Mouse (Mus musculus) T-helper 1 cell (primary cell): ENCODE measurements around the gene Ldlr.

ENCODE experiments used
- in situ Hi-C: fragments of 300-600 bp; cut with MboI, MseI; formaldehyde crosslinking; loops from one replicate; pipeline ENCODE4 v1.15.1; 2025; ENCODE audit warnings: high pct_unique_total_duplicates

Gene Ldlr

DNA sequence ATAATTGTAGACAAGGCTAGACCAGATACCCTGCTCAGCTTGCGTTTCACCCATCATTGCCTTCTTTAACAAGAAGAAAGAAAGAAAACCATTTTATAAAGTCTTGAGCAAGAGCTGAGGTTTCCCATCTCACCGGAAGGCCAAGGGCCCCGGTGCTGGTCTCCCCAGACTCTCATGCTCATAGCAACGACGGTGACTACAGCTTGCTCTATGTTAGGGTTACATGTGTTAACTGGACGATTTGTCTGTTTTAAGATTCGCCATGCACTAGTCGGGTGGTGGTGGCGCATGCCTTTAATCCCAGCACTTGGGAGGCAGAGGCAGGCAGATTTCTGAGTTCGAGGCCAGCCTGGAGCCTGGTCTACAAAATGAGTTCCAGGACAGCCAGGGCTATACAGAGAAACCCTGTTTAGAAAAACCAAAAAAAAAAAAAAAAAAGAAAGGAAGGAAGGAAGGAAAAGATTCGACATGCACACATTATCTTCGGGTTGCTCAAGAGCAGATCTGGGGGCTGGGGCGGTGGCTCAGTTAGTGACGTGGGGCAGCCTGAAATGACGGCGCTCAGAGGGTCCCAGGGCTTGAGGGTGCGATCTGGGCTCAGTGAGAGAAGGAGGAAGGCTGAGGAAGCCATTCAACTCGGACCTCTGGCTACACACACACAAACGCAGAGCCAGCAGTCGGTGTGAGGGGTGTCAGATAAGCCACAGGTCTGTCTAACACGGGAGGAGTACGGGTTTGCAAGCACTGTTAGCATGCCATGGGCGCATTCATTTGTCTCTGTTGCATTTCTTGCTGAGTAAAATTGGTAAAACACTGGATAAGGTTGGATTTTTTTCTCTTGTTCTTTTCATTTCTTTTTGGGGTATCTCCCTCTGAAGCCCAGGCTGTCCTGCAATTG, 2.2 kb downstream of the Ldlr start:
- in situ Hi-C loops: no loop called here

- in situ Hi-C loops: no loop called here
These were observed 3.1 kb downstream of the Ldlr start for GRCm38 (mm10) chr9:21726218-21726975.

DNA sequence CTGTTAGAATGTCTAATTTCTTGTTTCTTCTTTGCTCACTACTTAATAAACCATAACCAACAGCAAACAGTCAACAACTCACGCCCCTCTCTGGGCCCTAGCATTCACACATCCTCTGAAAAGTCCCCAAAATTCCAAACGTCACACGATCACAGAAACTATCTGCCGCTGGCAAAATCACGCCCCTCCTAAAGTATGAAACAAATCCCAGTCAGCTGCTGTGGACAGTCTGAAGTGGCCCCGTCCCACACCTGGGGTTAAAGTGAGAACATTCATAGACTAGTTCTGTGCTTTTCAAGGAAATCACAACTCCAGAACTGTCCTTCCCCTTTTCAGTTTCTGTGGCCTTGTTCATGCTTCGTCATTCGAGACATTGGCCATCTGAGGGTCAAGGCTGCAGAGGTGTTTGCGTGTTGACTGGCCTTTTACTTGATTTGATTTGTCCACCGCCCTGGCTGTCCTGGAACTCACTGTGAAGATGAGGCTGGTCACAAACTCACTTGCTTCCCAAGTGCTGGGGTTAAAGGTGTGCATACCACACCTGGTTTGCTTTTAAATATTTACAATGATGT, 5.1 kb downstream of the Ldlr start:
- in situ Hi-C loops: no loop called here

GRCm38 (mm10) chr9:21729264-21729663, 6.0 kb downstream of the Ldlr start:
- in situ Hi-C loops: no loop called here

GRCm38 (mm10) chr9:21732288-21732687, 9.0 kb downstream of the Ldlr start:
- in situ Hi-C loops: loop anchor here (10.0 kb wide), 1 partner anchor 807 kb away; no protein-coding TSS in a partner anchor

GRCm38 (mm10) chr9:21733446-21733845, 10.2 kb downstream of the Ldlr start:
- in situ Hi-C loops: loop anchor here (10.0 kb wide), 1 partner anchor 809 kb away; no protein-coding TSS in a partner anchor

- in situ Hi-C loops: loop anchor here (10.0 kb wide), 1 partner anchor 809 kb away; no protein-coding TSS in a partner anchor
These were observed 10.7 kb downstream of the Ldlr start for GRCm38 (mm10) chr9:21733989-21734388.

GRCm38 (mm10) chr9:21735126-21735525, 11.8 kb downstream of the Ldlr start:
- in situ Hi-C loops: loop anchor here (10.0 kb wide), 1 partner anchor 810 kb away; no protein-coding TSS in a partner anchor

DNA sequence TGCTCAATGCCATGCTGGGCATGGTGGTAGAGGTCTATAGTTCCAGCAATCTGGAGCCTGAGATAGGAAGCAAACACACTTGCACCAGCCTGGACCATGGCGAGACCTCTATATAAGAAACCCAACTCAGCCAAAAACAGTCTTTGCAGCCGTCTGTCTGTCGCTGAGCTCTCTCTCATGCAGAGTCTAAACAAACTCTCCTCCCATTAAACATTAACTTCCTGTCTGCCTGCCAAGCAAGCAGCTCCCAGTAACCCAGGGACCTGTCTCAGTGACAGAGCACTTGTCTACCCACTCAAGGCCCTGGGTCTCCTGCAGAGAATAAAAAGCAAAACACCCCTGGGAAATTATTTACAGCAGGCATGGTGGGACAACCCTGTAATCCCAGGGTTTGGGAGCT, 13.3 kb downstream of the Ldlr start:
- in situ Hi-C loops: loop anchor here (10.0 kb wide), 1 partner anchor 812 kb away; no protein-coding TSS in a partner anchor

DNA sequence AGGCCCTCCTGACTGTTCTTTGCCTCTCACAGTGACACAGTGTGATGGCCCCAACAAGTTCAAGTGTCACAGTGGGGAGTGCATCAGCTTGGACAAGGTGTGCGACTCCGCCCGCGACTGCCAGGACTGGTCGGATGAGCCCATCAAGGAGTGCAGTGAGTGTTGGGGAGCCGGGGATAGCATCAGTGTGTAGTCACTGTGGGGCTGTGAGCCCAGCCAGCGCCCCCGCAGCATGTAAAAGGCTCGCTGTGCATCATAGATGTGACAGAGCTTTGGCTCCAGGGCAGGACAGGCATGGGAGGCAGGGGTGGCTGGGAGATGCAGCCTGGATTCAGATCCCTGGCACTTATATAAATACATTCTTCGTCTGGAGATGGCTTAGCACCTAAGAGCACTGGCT, 13.9 kb downstream of the Ldlr start:
- in situ Hi-C loops: loop anchor here (10.0 kb wide), 1 partner anchor 812 kb away; no protein-coding TSS in a partner anchor

DNA sequence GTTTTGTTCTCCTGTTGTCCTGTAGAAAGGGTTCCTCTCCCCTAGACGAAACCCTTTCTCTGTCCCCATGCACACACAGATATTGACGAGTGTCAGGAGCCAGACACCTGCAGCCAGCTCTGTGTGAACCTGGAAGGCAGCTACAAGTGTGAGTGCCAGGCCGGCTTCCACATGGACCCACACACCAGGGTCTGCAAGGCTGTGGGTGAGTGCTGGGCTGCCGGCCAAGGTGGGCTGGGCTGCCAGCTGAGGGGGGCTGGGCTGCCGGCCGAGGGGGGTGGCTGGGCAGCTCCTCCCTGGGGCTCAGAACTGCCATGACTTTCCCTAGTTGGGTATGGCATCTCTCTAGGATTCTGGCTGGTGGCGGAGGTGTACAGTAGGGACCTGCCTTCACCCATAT, 15.5 kb downstream of the Ldlr start:
- in situ Hi-C loops: loop anchor here (10.0 kb wide), 1 partner anchor 814 kb away; no protein-coding TSS in a partner anchor

GRCm38 (mm10) chr9:21740427-21740826, 17.1 kb downstream of the Ldlr start:
- in situ Hi-C loops: no loop called here

- in situ Hi-C loops: no loop called here
These were observed 18.2 kb downstream of the Ldlr start for GRCm38 (mm10) chr9:21741514-21741913.

- in situ Hi-C loops: no loop called here
These were observed 24.0 kb downstream of the Ldlr start for GRCm38 (mm10) chr9:21747238-21747774.

DNA sequence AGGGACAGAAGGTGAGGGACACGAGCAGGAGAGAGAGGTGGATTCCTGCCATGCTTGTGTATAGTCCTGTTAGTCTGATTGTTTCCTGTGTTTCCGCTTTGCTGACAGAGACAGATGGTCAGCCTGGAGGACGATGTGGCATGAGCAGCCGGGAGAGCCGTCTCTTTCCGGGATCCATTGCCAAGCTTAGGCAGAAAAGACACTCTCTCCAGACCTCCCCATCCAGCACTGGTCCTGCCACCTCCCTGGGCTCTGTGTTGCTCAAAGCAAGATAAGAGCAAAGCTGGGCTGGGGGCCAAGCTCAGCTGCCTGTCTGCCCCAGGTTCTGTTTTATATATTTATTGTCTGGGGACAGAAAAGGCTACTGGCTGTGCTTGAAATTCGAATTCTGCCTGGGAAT, 24.8 kb downstream of the Ldlr start:
- in situ Hi-C loops: no loop called here

DNA sequence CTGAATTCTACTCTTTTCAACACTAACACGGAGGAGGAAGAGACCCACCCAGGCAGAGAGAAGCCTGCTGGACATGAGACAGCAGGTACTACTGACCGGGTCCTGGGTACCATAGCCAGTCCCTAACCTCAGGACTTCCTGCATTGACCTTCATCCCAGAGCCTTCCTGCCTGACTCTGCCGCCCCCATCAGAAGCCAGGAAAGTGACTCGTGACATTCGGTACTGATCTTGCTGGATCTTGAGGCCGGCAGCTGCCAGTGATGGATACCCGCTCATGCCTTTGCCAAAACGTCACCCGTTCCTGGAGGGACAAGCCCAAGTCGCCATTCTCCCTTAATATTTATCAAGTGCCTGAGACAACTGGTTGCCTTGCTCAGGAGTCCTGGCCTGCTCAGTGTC, 25.2 kb downstream of the Ldlr start:
- in situ Hi-C loops: no loop called here

- in situ Hi-C loops: no loop called here
These were observed 26.3 kb downstream of the Ldlr start for GRCm38 (mm10) chr9:21749382-21750118.

GRCm38 (mm10) chr9:21750370-21750769, 27.1 kb downstream of the Ldlr start:
- in situ Hi-C loops: no loop called here

- in situ Hi-C loops: no loop called here
These were observed 28.1 kb downstream of the Ldlr start for GRCm38 (mm10) chr9:21751347-21751746.

DNA sequence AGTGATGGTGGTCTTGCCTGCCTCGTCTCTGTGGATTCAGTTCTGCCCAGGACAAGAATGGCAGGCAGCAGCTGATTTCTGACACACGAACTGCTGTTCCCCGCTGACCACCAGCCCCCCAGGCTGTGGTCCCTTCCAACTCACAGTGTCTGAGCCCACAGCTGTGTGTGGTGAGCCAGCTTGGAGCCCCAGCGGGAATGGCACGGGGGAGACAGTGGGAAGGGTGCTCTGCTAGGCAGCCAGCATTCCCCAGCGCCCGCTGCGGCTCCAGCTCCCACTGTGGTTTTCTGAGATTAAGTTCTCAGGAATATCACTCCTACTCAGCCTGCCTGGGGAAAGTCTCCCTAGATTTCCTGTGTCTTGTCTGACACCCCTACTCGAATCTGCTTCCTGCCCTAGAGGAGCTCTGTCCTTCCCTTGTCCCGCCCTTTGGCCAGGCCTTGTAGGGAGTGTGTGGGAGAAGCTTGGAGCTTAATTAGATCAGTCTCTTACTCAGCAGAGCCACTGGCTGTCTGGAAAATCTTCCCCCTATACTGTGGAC, 29.0 kb downstream of the Ldlr start:
- in situ Hi-C loops: no loop called here

DNA sequence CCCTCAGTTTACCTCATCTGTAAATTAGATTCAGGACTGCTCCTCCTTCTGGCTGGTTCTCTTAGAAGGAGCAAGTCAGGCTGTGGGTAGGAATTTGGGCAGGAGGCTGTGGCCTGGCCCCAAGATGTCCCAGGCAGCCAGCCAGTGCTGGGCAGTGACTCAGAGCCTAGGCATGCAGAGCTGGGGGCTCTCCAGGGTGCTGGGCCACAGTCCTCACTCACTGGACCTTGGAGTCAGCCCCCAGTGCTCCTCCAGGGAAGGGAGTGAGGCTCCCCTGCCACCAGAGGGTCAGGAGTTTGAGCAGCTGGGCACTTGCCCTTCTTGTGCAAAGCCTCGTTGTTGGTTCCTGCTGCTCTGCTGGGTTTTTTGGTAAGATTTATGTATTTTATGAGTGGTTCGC, 30.7 kb downstream of the Ldlr start:
- in situ Hi-C loops: no loop called here
